Mouse (Mus musculus): ENCODE results near the gene Exosc10.

GRCm38 (mm10) chr4:148604141-148604540, 45.9 kb downstream of the Exosc10 start:
- TF ChIP-seq EP300 (IDR thresholded peaks at IDR 0.05; ENCODE audit: insufficient read depth, low read depth, low read length) (no peak), POLR2A (IDR thresholded peaks at IDR 0.05; ENCODE audit: insufficient read depth, low read depth, low read length) (no peak)

Data from heart, adult 2 months (tissue).